Mouse (Mus musculus) cerebellum, postnatal 4 days (tissue): Measurements from ENCODE around the gene Cysrt1.

Experiments used
- DNase-seq, 2 experiments: peaks; one replicate each; pipeline ENCODE4 v3.0.0; 2022; ENCODE audit warnings: low spot score in 2 of 2, mixed read lengths in 1 of 2

The Cysrt1 gene

GRCm38 (mm10) chr2:25242101-25242506 lies at the start of gene Cysrt1, which contains the start of gene Rnf208:
Cysrt1 (minus strand) TSS chr2:25242452.
Rnf208 (plus strand) TSS chr2:25242255.
- peak in 1 of 2 experiments; percentile 30 for DNase-seq

- no peak for DNase-seq
Observed at GRCm38 (mm10) chr2:25291184-25292053, 49.2 kb upstream of the Cysrt1 start.

DNA sequence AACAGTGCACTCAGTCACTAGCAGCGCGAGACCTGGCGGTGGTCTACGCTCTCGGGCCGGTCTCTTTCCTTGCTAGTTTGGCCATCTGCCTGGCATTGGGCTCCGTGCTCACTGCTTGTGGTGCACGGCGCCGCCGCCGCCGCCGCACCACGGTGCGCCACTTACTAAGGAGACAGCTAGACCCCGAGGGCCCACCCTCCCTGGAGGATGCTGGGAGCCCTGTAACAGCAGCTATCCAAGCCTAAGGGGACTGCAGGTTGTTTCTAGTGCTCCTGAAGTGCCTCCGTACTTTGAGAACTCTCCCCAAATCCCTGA lies 48.5 kb upstream of the Cysrt1 start:
- no peak for DNase-seq

DNA sequence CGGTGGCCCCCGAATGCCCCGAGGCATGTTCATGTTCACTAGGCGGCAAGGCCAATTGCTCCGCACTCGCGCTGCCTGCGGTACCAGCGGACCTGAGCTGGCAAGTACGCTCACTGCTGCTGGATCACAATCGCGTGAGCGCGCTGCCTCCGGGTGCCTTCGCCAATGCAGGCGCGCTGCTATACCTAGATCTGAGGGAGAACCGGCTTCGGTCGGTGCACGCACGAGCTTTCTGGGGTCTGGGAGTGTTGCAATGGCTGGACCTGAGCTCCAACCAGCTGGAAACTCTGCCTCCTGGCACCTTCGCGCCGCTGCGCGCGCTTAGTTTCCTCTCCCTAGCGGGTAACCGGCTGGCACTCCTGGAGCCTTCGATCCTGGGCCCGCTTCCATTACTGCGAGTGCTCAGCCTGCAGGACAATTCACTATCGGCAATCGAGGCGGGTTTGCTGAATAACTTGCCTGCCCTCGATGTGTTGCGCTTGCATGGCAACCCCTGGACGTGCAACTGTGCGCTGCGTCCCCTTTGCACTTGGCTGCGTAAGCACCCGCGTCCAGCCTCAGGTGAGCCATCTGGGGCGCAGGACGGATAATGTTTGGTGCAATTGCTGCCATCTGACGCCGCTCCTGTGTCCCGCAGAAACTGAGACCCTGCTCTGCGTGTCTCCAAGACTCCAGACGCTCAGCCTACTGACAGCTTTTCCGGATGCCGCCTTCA lies 48.0 kb upstream of the Cysrt1 start:
- peak in 1 of 2 experiments; percentile 49 for DNase-seq

DNA sequence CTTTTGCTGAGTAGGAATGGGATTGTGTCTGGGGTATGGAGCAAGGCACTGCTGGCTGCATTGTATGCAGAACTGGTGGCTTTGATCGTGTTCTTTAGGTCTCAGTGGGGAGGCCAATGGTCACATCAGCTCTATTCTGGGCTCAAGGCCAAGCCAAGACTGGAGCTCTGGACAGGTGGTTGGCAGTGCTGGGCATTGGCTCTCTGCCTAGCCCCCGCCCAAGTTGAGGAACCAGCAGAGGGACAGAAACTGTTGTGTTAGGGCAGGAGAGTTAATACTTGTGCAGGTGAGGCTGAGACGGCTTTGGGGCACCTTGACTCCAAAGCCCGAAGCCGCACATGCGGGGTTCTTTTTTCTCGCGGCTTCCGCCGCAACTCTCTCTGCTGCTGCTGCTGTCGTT lies 47.4 kb upstream of the Cysrt1 start, which contains the start of gene Lrrc26:
Gene Lrrc26, plus strand, starts transcription at position 265 of the 400 bp plus-strand sequence.
- peak in 1 of 2 experiments; percentile 65 for DNase-seq

DNA sequence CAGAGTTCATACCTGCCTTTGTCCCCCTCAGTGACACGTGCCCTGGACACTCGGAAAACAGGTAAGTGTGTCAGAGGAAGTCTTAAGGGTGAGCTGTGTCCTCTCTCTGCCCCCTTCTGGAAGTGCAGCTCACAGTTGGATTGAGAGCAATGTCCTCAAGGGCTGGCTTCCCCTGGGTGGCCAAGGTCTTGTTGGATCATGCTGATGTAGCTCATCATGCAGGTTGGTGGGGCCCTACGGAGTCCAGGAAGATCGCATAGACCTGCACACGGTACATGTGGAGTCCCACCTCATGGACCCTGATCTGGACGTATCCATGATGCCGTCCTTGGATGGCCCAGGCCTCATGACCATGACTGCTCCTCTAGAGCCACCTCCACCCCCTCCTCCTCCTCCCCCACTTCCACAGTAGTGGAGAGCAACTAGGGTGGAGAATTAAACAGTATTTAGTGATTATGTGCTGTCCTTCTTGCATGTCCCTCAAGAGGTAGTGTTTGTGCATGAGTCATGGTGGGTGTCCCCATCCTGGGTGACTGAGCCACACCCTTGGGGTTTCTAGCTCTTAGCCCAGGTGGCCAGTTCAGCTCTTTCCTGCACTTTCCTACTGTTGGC lies 46.6 kb upstream of the Cysrt1 start:
- no peak for DNase-seq

DNA sequence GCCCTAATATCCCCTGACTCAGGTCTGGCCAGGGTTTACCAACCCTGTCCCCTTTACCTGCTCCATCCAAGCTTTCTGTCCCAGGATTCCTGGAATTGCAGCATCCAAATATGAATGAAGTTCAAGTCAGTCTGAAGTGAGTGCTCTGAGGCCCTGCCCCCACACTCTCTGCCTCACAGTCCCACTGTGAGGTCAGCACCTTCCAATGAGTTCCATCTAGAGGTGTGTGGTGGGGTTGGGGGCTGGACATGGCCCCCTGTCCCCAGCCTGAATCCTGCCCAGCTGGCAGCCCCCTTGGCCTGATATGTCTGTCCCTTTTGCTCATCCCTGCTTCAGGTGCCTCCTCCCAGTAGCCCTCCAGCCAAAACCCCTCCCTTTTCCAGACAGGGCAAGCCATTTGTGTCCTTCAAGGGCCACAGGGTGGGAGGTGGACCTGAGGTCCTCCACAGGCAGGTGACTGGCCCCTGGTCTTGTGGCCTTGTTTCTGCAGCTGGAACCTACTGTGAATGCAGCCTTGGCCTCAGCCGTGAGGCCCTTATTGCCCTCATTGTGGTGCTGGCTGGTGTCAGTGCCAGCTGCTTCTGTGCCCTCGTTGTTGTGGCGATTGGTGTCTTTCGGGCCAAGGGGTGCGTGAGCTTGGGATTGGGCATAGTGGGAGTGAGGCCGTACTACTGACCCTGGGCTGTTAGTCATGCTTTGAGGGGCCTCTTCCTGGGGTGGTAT lies 45.8 kb upstream of the Cysrt1 start, which contains the start of gene Tmem210:
Gene Tmem210, plus strand, starts transcription at position 219 of the 723 bp plus-strand sequence.
- DNase-seq = no peak

DNA sequence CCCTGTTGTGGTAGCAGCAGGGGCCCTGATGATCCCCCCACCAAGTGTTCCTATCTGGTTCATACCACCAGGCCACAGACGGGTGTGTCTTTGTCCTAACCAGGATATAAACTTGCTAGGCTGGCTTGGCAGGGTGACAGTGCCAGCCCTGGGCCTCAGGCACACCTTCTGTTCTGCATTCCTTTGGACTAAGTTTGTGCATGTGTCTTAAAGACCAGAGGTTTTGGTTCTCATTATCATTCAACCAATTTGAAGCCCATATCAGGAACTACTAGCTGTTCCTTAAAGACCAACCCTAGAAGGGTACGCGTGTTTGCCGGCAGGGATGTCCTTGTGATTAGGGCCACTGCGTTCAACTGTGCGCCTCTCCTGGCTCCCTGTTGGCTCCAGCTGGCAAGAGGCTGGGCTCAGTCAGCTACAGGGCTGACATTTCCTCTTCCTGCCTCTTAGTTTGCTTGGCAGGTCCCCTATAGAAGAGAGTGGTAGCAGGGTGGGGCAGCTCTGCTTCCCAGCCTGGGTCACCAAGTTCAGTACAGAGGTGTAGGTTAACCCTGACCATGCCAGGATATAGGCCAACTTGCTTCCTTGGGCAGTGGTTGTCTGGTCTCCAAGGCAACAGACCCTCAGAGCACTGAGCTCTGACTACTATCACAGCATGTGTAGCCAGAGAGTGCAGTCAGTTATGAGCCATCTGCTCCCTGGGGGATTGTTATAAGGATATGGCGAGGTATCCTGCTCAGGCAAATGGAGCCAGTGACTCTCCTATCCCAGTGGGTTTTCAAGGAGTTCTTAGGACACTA lies 44.8 kb upstream of the Cysrt1 start:
- no peak for DNase-seq

- no peak for DNase-seq
Observed at GRCm38 (mm10) chr2:25286314-25286713, 44.1 kb upstream of the Cysrt1 start.

DNA sequence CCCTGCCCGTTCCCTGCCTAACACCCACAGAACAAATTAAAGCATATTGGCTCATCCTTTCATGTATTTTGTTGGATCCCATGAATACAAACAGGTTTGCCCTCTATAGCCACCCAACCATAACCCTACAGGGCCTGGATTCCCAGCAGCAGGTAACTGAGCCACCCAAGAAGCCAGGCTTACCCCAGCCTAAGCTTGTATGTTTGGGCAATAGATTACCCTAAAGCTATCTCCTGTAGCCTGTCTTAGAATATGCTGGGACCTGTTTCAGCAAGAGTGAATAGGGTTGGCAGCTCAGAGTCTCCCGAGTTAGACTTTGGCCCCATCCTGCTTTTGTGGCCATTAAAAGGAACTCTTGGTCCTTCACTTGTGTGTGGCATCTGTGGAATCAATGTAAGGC lies 43.3 kb upstream of the Cysrt1 start:
- no peak for DNase-seq

GRCm38 (mm10) chr2:25278928-25279882 lies 37.0 kb upstream of the Cysrt1 start:
- peak; percentile 78 to 86 for DNase-seq

GRCm38 (mm10) chr2:25273010-25273409 lies 30.8 kb upstream of the Cysrt1 start:
- no peak for DNase-seq

DNA sequence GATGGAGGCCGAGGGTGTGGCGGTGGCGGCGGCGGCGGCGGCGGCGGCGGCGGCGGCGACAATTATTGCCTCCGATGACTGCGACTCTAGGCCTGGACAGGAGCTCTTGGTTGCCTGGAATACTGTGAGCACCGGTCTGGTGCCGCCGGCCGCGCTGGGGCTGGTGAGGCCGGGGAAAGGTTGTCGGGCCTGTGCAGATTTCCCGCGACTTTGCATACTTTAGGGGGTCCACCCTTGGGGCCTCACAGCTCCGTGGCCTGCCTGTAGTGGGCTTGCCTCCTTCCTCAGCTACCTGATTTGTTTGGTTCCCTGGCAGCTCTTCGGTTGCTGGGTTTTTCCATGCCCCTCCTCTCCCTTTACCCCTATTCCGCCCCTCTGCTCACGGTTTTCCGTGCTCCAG lies 30.3 kb upstream of the Cysrt1 start:
- no peak for DNase-seq

DNA sequence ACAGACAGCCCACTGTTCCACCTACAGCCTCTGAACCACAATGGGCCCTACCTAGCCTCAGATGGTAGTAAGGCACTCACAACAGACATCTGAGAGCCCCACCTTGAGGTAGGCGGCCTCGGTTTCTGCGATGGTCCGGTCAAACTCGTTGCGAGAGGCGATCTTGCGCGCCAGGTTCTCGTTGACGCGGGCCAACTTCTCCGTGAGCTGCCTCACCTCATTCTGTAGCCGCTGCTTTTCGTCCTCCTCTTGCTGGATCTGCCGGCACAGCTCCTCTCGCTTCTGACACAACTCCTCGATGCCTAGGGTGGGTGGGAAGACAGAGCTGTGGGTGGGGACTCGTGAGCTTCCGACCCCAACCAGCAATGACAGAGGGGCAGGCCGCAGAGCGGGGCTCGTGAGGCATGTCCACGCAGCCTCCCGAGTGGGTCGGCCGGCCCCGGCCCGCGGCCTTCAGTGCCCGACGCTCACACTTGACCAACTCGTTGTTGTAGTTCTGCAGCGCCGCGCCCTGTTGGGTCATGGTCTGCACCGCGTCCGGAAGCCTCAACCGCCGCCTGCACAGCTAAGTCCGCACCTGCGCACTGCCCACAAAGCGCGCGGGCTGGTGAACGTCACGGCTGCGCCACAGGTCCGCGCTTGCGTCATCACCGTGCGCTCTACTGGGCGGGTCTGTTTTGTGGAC lies 29.7 kb upstream of the Cysrt1 start, which contains the start of the genes Ssna1 and Anapc2:
Gene Ssna1, minus strand, starts transcription at position 612 of the 685 bp plus-strand sequence.
Gene Anapc2, plus strand, starts transcription at position 652 of the 685 bp plus-strand sequence.
- peak; percentile 97 to 99 for DNase-seq

- no peak for DNase-seq
Observed at GRCm38 (mm10) chr2:25267746-25268309, 25.6 kb upstream of the Cysrt1 start.

DNA sequence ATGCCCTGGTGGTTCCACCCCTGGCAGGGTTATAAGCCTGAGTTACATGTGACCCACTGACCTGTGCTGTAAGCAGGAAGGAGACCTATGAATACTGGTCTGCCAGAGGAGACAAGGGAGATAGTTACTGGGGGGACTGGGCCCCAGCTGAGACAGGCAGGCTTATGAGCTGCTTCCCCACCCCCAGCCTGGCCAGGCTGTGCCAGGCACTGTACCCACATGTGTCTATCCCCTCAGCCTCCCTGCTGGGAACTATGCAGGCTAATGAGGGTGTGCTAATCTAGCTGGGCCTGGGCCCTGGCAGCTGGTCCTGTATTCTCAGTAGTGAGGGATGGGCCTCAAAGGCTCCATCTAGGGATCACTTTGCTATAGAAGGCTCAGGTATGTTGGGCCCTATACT lies 25.0 kb upstream of the Cysrt1 start:
- no peak for DNase-seq

DNA sequence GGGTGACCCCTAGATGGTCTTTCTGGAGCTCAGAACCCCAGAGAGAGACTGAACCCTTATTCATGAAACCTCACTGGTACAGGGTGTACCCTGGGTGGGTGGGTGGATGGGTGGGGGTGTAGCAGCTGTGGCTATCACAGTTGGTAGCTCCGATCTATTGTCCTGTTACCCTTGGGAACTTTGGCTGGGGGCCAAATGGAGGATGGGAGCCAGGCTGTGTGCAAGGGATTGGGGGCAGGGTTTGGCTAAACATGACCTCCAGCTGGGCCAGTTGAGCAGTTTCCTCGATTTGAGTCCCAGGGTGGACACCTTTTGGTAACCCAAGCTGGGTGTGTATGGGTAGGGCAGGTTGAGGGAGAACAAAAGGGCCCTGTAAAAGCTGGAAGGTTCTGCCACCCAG lies 24.5 kb upstream of the Cysrt1 start:
- peak in 1 of 2 experiments; percentile 68 for DNase-seq

- DNase-seq = peak in 1 of 2 experiments; percentile 83
Observed at GRCm38 (mm10) chr2:25265897-25266656, 23.8 kb upstream of the Cysrt1 start.
